Mouse (Mus musculus) layer of hippocampus, adult 2 months (tissue): Measurements from ENCODE around the gene Rex1bd. TPM values are rescaled to one million over a fixed set of nuclear protein-coding genes. Genes with fewer than 3 reads are reported as not detected.

Experiments used
- DNase-seq, 2 experiments: peaks; one replicate each; pipeline ENCODE4 v3.0.0; 2022; ENCODE audit warnings: low spot score in 2 of 2
- H3K27ac ChIP-seq: fragments of 200-600 bp; 2 replicates; pipeline ENCODE4 v1.8.1; 2022
- H3K4me3 ChIP-seq: fragments of 200-600 bp; 2 replicates; pipeline ENCODE4 v1.8.1; 2022; ENCODE audit warnings: mild to moderate bottlenecking
- CTCF ChIP-seq: fragments of 200-600 bp; conservative IDR thresholded peaks from 2 replicates; pipeline ENCODE4 v1.8.1; 2022; ENCODE audit warnings: antibody characterized with exemption, mild to moderate bottlenecking, moderate library complexity
- total RNA-seq, 2 experiments: library from RNA; stranded (reverse); gene quantifications; 2 replicates each; pipeline ENCODE4 v1.2.3; 2021

Gene Rex1bd
- total RNA-seq, 2 experiments from 2014 or later, result 93.9 to 98.1 TPM

DNA sequence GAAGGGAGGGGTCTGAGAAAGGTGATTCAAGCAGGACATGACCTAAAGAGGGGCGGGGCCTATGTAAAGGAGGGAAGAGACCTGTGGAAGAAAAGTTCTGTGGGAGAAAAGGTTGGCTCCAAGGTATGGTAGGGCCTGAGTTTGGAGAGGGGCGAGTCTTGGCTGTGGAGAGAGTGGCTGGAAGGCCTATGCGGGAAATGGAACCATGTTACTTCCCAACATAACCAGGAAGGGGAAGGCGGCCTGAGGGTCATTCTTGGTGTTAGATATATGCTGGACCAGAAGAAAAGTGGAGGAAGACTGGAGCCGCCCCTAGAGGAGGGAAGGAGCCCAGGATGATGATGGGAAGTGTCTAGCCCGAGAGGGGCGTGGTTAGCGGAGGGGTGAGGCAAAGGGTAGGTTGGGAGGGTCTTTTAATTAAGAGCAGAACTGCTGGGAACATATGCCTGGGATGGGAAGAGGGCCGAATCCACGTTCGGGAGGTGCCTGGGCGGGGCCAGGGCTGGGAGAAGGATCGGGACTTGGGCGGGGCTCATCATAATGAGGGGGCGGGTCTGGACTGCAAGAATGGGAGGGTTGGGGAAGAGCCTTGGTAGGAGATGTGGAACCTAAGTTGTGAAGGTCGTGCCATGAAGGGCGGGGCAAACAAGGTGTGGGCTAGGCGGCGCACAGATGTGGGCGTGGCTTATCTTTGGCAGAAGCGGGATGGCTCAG, 29.1 kb downstream of the Rex1bd start:
- no peak for TF ChIP-seq CTCF
- Histone ChIP-seq H3K27ac (no peak overlapping the region), H3K4me3 (peak overlapping the region; percentile 97)
- no peak for DNase-seq

DNA sequence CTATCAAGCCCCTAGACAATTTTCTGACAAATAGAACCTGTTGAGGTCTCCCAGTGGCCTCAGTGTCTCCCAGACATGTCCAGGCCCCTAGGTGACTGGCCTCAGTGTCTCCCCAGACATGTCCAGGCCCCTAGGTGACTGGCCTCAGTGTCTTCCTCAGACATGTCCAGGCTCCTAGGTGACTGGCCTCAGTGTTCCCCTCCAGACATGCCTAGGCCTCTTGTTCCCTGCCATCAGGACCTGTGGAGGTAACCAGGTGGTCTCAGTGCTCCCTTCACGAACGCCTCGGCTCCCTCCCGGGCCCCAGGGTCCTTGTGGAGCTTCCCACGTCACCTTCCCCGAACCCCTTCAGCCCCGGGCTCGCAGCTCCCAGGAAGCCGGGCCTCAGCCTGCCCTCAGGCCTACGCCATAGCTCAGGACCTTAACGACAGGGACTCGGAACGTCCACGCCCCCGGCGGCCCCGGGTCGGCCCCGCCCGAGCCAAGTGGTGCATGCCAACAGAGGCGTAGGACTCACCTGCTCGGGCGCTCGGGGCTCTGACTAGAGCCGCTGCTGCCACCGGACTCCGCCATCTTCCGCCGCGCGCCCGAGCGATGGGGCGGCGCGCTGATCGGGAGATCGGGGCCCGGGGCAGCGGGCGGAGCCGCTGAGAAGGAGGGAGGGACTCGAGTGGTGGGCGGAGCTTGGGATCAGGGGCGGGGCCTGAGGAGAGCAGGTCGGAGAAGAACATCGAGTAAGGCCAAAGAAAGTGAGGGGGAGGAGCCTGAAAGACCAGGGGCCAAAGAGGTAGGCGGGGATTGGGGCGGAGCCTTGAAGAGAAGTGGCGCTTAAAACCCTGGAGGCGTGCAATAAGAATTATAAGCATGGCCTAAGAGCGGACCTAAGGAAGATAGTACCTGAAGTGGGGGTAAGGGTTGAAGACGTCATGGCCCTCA, 30.0 kb downstream of the Rex1bd start, which contains the start of gene Klhl26:
TSS of gene Klhl26 (minus strand) at position 636 of the 936 bp plus-strand sequence.
- H3K4me3 ChIP-seq, result peak within 1 kb of the TSS; percentile 97
- peak; percentile 91 to 94 for DNase-seq
- peak within 1 kb of the TSS; percentile 97 for H3K27ac ChIP-seq
- no peak for TF ChIP-seq CTCF

DNA sequence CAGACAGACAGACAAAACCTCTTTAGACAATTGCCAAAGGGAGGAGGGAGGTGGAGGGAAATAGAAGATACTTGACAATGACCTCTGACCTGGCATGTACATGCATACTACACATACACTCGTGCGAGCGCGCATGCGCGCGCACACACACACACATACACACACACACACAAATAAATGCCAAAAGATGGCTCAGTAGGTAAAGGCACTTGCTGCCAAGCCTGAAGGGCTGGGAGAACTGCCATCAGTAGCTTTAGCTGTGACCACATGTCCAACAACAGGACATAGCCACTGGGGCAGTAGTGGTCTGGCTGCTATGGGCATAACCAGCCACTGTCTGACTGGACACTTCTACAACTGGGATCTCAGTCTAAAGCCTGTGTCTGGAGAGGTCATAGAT, 34.7 kb downstream of the Rex1bd start:
- TF ChIP-seq CTCF, result no peak
- DNase-seq, result no peak
- H3K4me3 ChIP-seq, result no peak overlapping the region
- no peak overlapping the region for H3K27ac ChIP-seq

DNA sequence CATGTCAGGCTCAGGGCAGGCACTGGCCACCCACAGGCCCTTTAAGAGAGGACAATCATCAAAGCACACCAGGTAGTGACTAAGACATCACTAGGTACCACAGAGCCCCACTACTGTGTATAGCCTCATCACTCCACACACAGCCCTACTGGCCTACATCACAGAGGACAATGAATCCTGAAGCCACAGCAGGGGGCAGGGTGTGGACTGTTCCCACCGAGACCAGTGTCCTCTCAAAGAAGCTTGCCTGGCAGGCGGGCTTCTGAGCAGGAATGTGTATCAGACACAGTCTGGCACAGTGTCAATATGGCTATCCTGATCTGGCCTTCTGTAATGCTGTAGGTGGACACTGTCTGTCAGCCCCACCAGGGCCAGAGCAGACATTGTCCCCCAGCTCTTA, 36.6 kb downstream of the Rex1bd start:
- Histone ChIP-seq H3K27ac (peak overlapping the region; percentile 88), H3K4me3 (no peak overlapping the region)
- TF ChIP-seq CTCF, result no peak
- DNase-seq, result no peak

DNA sequence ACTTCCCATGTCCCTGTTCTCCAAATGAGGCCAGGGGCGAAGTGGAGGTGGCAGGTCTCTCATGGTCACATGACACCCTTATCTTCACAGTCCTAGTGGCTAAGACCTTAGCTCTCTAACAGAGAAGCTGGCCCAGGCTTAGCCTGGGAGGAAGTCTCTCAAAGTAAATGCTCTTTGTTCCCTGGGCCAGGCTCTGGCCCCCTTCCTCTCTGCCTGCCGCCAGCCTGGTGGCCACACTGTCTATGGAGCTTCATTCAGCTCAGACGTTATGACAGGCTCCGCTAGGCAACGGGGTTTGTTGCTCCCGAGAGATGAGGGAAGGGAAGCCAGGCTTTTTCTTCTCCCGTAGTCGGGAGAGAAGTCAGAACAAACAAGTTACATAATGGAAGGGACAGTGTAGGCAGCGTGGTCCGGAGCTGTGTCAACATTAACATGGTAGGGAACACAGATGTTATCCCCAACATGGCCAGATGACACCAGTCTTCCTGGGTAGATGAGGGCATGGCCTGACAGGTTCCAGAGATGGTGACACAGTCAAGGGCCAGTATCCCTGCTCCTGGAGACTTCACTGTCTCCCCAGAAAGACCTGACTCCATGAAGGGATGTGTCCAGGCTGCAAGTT, 37.1 kb downstream of the Rex1bd start:
- peak overlapping the region; percentile 8 for H3K4me3 ChIP-seq
- TF ChIP-seq CTCF, result peak; percentile 1; the same call in 1 of the 2 replicates
- no peak for DNase-seq
- peak overlapping the region; percentile 88 for H3K27ac ChIP-seq

DNA sequence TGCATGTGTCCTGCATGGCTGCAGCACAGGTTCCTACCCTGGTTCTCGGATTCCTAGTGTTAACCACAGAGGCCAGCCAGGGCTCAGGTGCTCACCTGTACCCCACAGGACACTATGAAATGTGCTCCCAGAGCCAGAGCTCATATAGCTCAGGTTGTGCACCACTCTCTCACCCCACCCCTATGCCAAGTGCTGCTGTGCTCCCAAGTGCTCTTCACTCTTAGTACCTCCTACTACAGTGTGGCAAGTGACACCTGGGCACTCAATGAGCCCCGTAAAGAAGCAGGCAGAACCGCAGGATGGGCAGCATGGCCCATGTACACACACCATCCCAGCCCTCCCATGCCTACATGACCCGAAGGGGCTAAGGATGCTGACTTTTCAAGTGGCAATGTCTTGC, 37.8 kb downstream of the Rex1bd start:
- H3K4me3 ChIP-seq, result no peak overlapping the region
- TF ChIP-seq CTCF, result no peak
- H3K27ac ChIP-seq, result peak overlapping the region; percentile 88
- no peak for DNase-seq

DNA sequence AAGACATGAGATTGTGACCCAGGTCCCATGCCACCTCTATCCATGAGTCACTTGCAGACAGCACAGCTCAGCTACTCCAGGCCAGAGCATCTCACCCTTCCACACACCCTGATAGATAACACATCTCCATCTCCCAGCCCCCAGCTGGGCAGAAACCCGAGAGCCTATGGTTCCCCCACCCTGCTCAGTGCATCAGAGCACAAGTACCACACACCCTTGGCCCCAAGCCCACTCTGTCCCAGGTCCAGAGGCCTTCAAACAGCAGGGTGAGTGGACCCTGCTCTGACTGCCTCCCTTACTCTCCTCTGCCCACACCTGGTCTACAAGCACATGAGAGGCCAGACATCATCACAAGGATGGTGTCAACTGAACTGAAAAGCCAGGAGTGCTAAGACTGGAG, 38.6 kb downstream of the Rex1bd start:
- DNase-seq, result no peak
- no peak for TF ChIP-seq CTCF
- peak overlapping the region; percentile 93; the same call in 1 of the 2 replicates for H3K27ac ChIP-seq
- no peak overlapping the region for H3K4me3 ChIP-seq

DNA sequence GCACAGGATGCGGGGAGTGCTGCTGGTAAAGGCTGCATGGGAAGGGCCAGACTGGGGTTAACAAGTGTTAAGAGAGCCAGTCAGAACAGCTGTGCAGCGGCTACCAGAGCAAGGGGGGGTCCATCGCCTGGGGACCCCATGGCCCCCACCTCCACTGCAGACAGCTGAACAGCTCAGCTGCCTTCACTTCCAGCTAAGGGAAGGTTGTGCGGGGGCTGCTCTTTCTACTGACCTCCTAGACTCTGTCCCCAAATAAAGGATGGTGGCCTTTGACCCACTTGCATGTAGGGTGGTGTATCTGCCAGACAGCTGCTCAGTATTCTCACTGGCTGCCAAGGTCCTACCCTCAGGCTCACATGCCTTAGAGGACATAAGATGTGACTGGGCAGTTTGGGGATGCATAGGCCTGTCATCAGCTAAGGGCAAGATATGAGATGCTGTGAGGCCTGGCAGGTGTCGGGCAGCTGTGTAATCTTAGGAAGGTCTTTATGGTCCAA, 39.3 kb downstream of the Rex1bd start:
- DNase-seq, result no peak
- TF ChIP-seq CTCF, result no peak
- H3K27ac ChIP-seq, result peak overlapping the region; percentile 93; the same call in 1 of the 2 replicates
- no peak overlapping the region for H3K4me3 ChIP-seq

DNA sequence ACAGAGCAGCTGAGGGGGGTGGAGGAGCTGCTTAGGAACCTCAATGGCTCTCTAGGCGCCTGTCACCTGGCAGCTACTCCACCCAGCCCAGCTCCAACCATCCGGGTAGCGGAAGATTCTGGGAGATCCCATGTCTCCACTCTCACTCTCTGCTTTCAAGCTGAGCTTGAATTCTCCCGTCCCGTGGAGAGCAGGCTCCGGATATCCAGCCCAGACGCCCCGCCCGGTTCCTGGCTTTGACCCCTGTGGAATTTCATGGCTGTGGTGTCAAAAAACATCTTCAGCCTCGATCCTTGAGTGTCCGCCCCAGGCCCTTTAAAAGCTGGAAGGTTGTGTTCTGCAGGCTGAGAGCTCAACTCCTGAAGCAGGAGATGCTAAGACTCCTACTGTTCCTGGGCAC, 39.8 kb downstream of the Rex1bd start:
- no peak for TF ChIP-seq CTCF
- peak overlapping the region; percentile 93; the same call in 1 of the 2 replicates for H3K27ac ChIP-seq
- no peak overlapping the region for H3K4me3 ChIP-seq
- DNase-seq, result no peak

DNA sequence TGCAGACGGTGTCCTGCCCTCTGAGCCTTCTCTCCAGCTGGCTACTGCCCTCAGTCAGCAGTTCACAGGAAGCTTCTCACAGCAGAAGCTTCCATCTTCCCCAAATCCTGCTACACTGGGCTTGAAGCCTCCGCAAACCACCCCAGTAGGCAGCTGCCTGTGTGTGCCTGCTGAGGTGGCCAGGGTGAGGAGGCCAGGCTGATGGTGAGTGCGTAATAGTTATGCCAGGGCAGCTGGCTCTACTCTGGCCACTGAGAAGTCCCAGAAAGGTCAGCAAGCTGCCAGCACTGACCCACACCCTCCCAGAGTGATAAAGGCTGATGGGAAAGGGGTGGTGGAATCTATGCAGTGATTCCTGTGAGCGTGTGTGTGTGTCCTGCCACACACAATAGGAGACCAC, 40.2 kb downstream of the Rex1bd start:
- no peak for TF ChIP-seq CTCF
- Histone ChIP-seq H3K27ac (peak overlapping the region; percentile 93; the same call in 1 of the 2 replicates), H3K4me3 (no peak overlapping the region)
- no peak for DNase-seq

DNA sequence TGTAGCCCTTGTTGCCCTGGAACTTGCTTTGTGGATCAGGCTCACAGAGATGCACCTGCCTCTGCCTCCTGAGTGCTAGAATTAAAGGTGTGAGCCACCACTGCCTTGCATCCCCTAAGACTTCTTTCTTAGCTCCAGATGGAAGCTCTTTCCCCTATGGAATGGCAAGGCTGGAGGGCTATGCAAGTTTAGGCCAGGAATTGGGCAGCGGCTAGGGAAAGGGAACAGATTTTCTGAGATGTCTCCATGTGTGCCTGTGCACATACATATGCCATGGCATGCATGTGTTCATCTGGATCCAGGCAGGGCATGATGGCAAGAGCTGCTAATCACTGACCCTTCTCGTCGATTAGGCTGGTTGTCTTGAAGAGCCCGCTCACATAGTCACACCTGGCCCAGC, 40.9 kb downstream of the Rex1bd start:
- Histone ChIP-seq H3K4me3 (no peak overlapping the region), H3K27ac (peak overlapping the region; percentile 93; the same call in 1 of the 2 replicates)
- no peak for DNase-seq
- no peak for TF ChIP-seq CTCF

DNA sequence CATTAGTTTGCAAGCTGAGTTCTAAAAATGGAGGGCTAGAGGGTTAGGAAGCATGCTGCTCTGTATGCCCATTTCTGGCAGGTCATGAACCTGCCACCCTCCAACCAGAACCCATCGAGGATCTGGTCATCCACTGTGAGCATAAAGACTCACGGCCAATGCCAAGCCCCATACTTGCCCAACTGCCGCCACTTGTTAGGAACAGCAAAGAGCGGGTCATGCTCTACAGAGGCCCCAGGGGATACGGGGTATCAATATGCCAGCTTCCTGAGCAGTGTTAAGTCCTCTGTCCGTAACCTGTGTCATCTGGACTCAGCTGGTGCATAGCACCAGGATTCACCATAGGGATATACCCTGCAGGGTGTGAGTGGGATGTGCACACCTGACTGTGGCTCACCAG, 42.4 kb downstream of the Rex1bd start:
- Histone ChIP-seq H3K27ac (peak overlapping the region; percentile 93), H3K4me3 (no peak overlapping the region)
- no peak for TF ChIP-seq CTCF
- DNase-seq, result no peak

DNA sequence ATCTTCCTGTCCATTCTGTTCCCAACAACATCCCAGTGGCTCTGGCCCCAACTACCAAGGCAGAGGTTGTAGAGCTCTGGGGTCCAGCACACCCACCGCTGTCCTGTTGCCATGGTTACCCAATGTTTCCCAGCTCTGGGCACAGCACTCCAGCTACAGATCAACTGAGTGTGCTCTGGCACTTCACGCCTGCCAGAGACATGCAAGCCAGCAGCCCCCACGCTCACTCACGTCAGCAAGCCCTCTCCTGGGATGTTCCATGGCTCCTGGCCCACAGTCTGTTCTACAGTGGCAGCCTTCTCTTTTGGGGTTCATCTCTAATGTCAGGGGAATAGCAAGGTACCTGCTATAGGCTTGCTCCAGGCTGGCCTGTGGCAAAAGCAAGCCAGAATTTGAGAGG, 43.2 kb downstream of the Rex1bd start:
- TF ChIP-seq CTCF, result no peak
- Histone ChIP-seq H3K4me3 (no peak overlapping the region), H3K27ac (peak overlapping the region; percentile 93)
- peak; percentile 83 to 87 for DNase-seq
